Mouse (Mus musculus) bone marrow macrophage, adult 2 months (primary cell): ENCODE measurements around the gene Yipf1. TPM values are rescaled to one million over a fixed set of nuclear protein-coding genes. Genes with fewer than 3 reads are reported as not detected.
A peak's percentile ranks its signal among the peaks of the same experiment; 100 is the strongest.

Source experiments
- H3K27ac ChIP-seq: 2 replicates; pipeline ENCODE4 v1.5.1; 2012; ENCODE audit warnings: low read depth, low read length; ENCODE audit not compliant: insufficient read depth
- H3K4me1 ChIP-seq: 2 replicates; pipeline ENCODE4 v1.6.1; 2012; ENCODE audit warnings: low read length; ENCODE audit not compliant: control insufficient read depth, insufficient read depth
- H3K4me3 ChIP-seq: 2 replicates; pipeline ENCODE4 v1.5.1; 2012; ENCODE audit warnings: mild to moderate bottlenecking, low read length, moderate library complexity; ENCODE audit not compliant: insufficient read depth
- CTCF ChIP-seq: IDR thresholded peaks from 2 replicates; pipeline ENCODE4 v1.5.1; 2012; ENCODE audit warnings: low read depth, mild to moderate bottlenecking, low read length, moderate library complexity
- POLR2A ChIP-seq: IDR thresholded peaks from 2 replicates; pipeline ENCODE4 v1.6.1; 2012; ENCODE audit warnings: mild to moderate bottlenecking, low read depth, low read length, borderline replicate concordance
- polyA plus RNA-seq: library from polyadenylated mRNA; stranded (reverse); fragments of >200 nt; gene quantifications from 2 replicates; pipeline ENCODE4 v1.2.4, GENCODE M21; 2012; ENCODE audit not compliant: missing spikeins, insufficient read depth, insufficient read length

Gene Yipf1
- polyA plus RNA-seq, 1 experiment, result 57.6 TPM

GRCm38 (mm10) chr4:107298071-107298606 is 16.0 kb upstream of the Yipf1 start:
- H3K27ac ChIP-seq, result no peak overlapping the region
- TF ChIP-seq CTCF (no peak), POLR2A (no peak)
- H3K4me1 ChIP-seq, result no peaks in the 10 kb centered on the region; the same call in 1 of the 2 replicates
- H3K4me3 ChIP-seq, result no peak overlapping the region

DNA sequence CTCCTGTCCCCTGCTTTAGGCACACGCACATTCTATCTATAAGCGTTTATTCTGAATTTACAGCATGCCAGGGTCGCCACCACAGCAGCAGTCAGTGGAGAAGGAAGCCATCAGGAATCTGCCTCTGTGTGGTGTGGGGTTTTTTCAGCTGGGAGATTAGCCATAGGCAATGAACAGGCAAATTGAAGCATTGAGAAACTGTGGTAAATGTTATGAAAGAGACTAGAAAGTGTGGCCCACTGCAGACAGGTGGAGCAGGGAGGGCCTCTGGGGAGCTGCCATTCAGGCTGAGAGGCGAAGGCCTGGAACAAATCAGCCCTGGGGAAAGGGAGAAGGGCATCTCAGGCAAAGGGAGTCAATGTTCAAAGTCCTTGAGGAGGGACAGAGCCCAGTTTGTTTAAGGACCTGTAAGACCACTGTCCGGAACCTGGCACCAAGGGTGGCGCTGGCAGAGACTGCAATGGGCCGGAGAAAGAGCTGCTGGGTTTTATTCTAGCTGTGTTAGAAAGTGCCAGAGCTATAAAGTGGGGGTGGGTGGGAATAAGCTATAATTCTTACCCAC is 14.3 kb upstream of the Yipf1 start:
- H3K4me3 ChIP-seq, result no peak overlapping the region

DNA sequence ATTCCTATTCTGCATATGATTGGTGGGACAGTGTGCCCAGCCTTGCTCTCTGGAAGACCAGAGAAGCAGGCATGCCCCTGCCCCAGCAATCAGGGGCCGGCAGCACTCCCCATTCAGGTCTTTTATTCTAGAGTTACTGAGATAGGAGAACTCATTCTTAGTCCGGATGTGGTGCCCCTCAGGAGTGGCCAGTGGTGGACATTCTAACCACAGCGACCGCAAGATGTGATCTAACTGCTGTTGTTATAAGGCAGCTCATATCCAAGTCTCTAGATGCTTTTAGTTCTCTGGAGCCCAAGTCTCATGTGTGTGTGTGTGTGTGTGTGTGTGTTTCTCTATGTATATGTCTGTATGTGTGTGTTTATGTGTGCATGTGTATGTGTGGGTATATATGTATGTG is 13.8 kb upstream of the Yipf1 start:
- Histone ChIP-seq H3K27ac (no peak overlapping the region), H3K4me1 (no peaks in the 10 kb centered on the region; the same call in 1 of the 2 replicates), H3K4me3 (no peak overlapping the region)
- no peak for TF ChIP-seq CTCF
- TF ChIP-seq POLR2A, result no peak

More for the DNA sequence above, 14.3 kb upstream of the Yipf1 start:
- H3K4me1 ChIP-seq, result no peaks in the 10 kb centered on the region; the same call in 1 of the 2 replicates
- no peak for TF ChIP-seq POLR2A
- no peak for TF ChIP-seq CTCF
- H3K27ac ChIP-seq, result no peak overlapping the region

- Histone ChIP-seq H3K4me1 (no peaks in the 10 kb centered on the region; the same call in 1 of the 2 replicates), H3K27ac (no peak overlapping the region), H3K4me3 (no peak overlapping the region)
- no peak for TF ChIP-seq CTCF
- no peak for TF ChIP-seq POLR2A
These were observed 13.1 kb upstream of the Yipf1 start for GRCm38 (mm10) chr4:107300902-107301555.

- no peaks in the 10 kb centered on the region; the same call in 1 of the 2 replicates for H3K4me1 ChIP-seq
- no peak for TF ChIP-seq POLR2A
- TF ChIP-seq CTCF, result no peak
- H3K27ac ChIP-seq, result no peak overlapping the region
- no peak overlapping the region for H3K4me3 ChIP-seq
These were observed 11.9 kb upstream of the Yipf1 start for GRCm38 (mm10) chr4:107302221-107302620.

DNA sequence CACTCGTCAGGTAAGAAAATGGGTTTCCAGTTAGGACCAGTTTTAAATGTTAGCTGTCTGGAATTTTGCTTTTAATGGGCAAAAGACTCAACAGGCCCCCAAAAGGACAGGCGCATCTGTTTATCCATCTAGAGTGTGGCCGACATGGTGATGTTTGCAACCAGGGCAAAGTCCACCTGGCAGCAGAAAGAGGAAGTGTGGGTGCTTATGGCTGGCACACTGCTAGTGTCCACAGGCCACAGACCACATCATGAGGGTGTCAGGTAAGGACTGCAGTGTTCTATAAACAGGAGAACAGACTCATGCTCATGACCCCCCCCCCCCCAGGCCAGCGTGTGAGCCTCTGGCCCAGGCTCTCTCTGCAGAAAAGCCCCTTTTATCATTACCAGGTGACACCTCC is 11.3 kb upstream of the Yipf1 start:
- Histone ChIP-seq H3K27ac (no peak overlapping the region), H3K4me3 (no peak overlapping the region), H3K4me1 (no peaks in the 10 kb centered on the region; the same call in 1 of the 2 replicates)
- TF ChIP-seq POLR2A (no peak), CTCF (no peak)

DNA sequence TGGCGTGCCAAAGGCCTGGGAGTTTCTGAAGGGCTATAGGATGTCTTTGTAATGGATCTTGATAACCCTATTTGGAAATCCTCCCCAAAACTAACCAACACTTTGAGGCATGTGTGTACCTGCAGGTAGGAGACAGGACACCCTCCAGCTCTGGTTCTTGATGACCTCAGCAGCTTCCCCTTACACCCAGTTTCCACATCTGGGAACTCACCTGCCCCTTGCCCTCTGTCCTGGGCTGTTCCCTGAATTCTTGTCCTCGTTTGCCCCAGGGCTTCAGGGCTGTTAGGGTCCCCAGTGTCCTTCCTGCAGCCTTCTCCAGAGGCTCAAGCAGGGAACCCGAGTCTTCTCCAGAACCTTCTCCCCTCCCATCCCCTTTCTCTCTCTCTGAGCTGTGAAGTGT is 10.6 kb upstream of the Yipf1 start:
- no peak overlapping the region for H3K4me3 ChIP-seq
- H3K4me1 ChIP-seq, result no peaks in the 10 kb centered on the region; the same call in 1 of the 2 replicates
- TF ChIP-seq CTCF (no peak), POLR2A (no peak)
- no peak overlapping the region for H3K27ac ChIP-seq

DNA sequence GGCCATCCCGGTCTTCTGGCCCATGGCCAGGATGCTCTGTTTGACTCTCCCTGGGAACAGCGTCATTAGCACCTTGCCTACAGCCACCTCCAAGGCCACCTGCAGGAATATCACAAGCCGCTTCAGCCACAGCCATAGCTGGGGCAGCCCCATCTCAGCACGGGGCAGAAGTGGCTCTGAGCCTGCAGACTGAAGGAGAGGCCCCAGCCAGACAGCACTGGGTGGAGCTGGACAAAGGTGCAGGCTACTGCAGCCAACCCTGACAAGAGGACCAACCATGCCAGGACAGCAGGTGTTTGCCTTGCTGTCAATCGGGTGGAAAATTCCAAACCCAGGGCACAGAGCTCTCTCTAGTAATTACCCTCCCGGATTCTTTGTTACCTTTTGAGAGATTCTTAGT is 7.2 kb upstream of the Yipf1 start, which contains the start of gene Dio1:
Gene Dio1, minus strand, starts transcription at position 204 of the 400 bp plus-strand sequence.
- H3K4me1 ChIP-seq, result no peaks in the 10 kb centered on the region
- TF ChIP-seq CTCF (no peak), POLR2A (no peak)
- no peak within 1 kb of the TSS for H3K4me3 ChIP-seq
- H3K27ac ChIP-seq, result no peak within 1 kb of the TSS

DNA sequence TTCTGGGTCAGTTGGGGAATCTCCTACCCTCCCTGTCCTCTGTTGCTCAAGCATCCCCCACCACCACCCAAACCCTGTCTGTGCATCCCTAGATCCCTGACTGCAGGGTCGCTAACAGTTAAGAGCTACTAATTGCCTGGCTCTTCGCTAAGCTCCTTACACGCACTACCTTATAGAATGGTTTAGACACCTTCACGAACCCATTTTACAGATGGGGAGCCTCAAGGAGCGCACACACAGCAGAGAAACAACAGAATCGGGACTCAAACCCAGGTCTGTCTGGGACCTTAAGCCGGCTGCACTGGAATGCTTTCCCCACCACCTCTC is 279 bp downstream of the Yipf1 start:
- H3K4me3 ChIP-seq, result peak overlapping the region; percentile 92
- peaks cover 7% of the 10 kb centered on the region; the same call in 1 of the 2 replicates for H3K4me1 ChIP-seq
- no peak overlapping the region for H3K27ac ChIP-seq
- TF ChIP-seq POLR2A, result no peak
- no peak for TF ChIP-seq CTCF

DNA sequence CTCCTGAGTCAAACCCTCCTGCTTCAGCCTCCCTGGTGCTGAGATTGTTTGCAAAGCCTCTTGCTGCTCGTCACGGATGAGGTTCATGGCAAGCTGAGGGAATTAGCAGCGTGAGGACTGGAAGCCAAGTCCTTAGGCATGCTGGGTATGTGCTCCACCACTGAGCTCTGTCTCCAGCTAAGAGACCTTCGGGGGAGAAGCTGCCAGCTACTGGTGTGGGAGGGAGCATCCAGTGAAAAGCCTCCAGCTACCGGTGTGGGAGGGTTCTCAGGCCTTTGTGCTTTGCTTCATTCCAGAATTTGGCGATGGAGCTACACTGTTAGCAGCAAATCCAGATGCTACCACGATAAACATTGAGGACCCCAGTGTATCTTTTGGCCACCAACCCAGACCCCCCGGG is 4.5 kb downstream of the Yipf1 start:
- H3K4me3 ChIP-seq, result no peak overlapping the region
- TF ChIP-seq CTCF, result no peak

GRCm38 (mm10) chr4:107321041-107321440 is 6.9 kb downstream of the Yipf1 start:
- TF ChIP-seq POLR2A (no peak), CTCF (no peak)
- Histone ChIP-seq H3K27ac (no peak overlapping the region), H3K4me1 (no peaks in the 10 kb centered on the region), H3K4me3 (no peak overlapping the region)

More for the DNA sequence above, 4.5 kb downstream of the Yipf1 start:
- Histone ChIP-seq H3K4me1 (peaks cover 4% of the 10 kb centered on the region; the same call in 1 of the 2 replicates), H3K27ac (no peak overlapping the region)
